Mouse (Mus musculus): ENCODE measurements around the gene Rere. TPM values are rescaled to one million over a fixed set of nuclear protein-coding genes. Genes with fewer than 3 reads are reported as not detected.

Gene Rere
- total and polyA plus RNA-seq, 3 experiments: 3.1 to 36.5 (median 8.7) TPM

- Histone ChIP-seq H3K4me3 (replicated peaks in 1 of 3; ENCODE audit: low read depth in 2 of 3, low read length in 2 of 3, poor library complexity in 1 of 3) (no peak overlapping the region), H3K9ac (ENCODE audit: insufficient read depth, low read depth) (no peak overlapping the region), H3K4me2 (ENCODE audit: insufficient read depth, low read depth, poor library complexity, severe bottlenecking) (no peak overlapping the region), H3K27me3 (replicated peaks) (no peaks in the 10 kb centered on the region), H3K9me3 (replicated peaks; ENCODE audit: low read length) (no peaks in the 10 kb centered on the region), H3K4me1 (ENCODE audit: control insufficient read depth in 1 of 2, insufficient read depth in 2 of 2) (peaks cover under 1 to 60% of the 10 kb centered on the region in 2 experiments; a peak in 3 of 4 replicates), H3K27ac (ENCODE audit: insufficient read depth, low read depth) (no peak overlapping the region), H3K79me2 (replicated peaks; ENCODE audit: control insufficient read depth, extremely low read depth, insufficient read depth, poor library complexity, severe bottlenecking) (peaks cover 12% of the 10 kb centered on the region), H3K36me3 (replicated peaks in 1 of 2; ENCODE audit: control insufficient read depth in 1 of 2, insufficient read depth in 1 of 2, low read length in 1 of 2) (peaks cover 0 to 10% of the 10 kb centered on the region in 2 experiments)
- in situ Hi-C loops (cut with MboI; ENCODE audit: low pct_ligation_motif_present, low pct_unique_long_range_greater_than_20kb, low sequenced_read_pairs) (no loop called here), dilution Hi-C loops (cut with MboI; ENCODE audit: extremely low pct_ligation_motif_present, extremely low pct_unique_long_range_greater_than_20kb, low sequenced_read_pairs) (no loop called here)
- no peak for DNase-seq (ENCODE audit: extremely low read depth)
- TF ChIP-seq SIN3A (IDR thresholded peaks at IDR 0.05; ENCODE audit: low read length): no peak
- TF ChIP-seq MAFK (IDR thresholded peaks at IDR 0.05; ENCODE audit: insufficient replicate concordance, low read length): no peak
- TF ChIP-seq USF2 (conservative IDR thresholded peaks at IDR 0.05; ENCODE audit: low read depth, low read length): no peak
- TF ChIP-seq E2F4 (IDR thresholded peaks at IDR 0.05; ENCODE audit: insufficient replicate concordance, low read depth, low read length): no peak
- no peak for TF ChIP-seq MAX (IDR thresholded peaks at IDR 0.05; ENCODE audit: low read length)
- no peak for TF ChIP-seq HCFC1 (IDR thresholded peaks at IDR 0.05; ENCODE audit: low read depth, low read length)
- no peak for TF ChIP-seq PAX5 (IDR thresholded peaks at IDR 0.05; ENCODE audit: low read length)
- no peak for TF ChIP-seq IRF4 (IDR thresholded peaks at IDR 0.05; ENCODE audit: low read depth, low read length)
- no peak for TF ChIP-seq ETS1 (conservative IDR thresholded peaks at IDR 0.05; ENCODE audit: low read depth, low read length)
- no peak for TF ChIP-seq MYC (IDR thresholded peaks at IDR 0.05; ENCODE audit: low read depth, low read length)
- TF ChIP-seq MAZ (IDR thresholded peaks at IDR 0.05; ENCODE audit: low read depth, low read length): no peak
- no peak for TF ChIP-seq JUN (IDR thresholded peaks at IDR 0.05; ENCODE audit: insufficient read depth, low read depth, low read length)
- no peak for TF ChIP-seq MEF2A (IDR thresholded peaks at IDR 0.05; ENCODE audit: borderline replicate concordance, low read depth, low read length)
- no peak for TF ChIP-seq SMC3 (IDR thresholded peaks at IDR 0.05; ENCODE audit: low read depth, low read length)
- no peak for TF ChIP-seq JUND (conservative IDR thresholded peaks at IDR 0.05; ENCODE audit: low read depth, low read length)
- TF ChIP-seq ZNF384 (IDR thresholded peaks at IDR 0.05; ENCODE audit: low read depth, low read length): no peak
- TF ChIP-seq POLR2AphosphoS2 (IDR thresholded peaks at IDR 0.05; ENCODE audit: low read depth, low read length): no peak
- TF ChIP-seq NRF1 (IDR thresholded peaks at IDR 0.05; ENCODE audit: low read depth, low read length): no peak
Measured at GRCm38 (mm10) chr4:150396826-150397620, 115.6 kb downstream of the Rere start.

GRCm38 (mm10) chr4:150399032-150399431 is 117.6 kb downstream of the Rere start:
- TF ChIP-seq MAFK (IDR thresholded peaks at IDR 0.05; ENCODE audit: insufficient replicate concordance, low read length): no peak
- TF ChIP-seq JUND (conservative IDR thresholded peaks at IDR 0.05; ENCODE audit: low read depth, low read length): no peak
- TF ChIP-seq HCFC1 (IDR thresholded peaks at IDR 0.05; ENCODE audit: low read depth, low read length): no peak
- TF ChIP-seq USF1 (IDR thresholded peaks at IDR 0.05; ENCODE audit: low read depth, low read length): no peak
- TF ChIP-seq MXI1 (IDR thresholded peaks at IDR 0.05; ENCODE audit: low read depth, low read length): no peak
- TF ChIP-seq RCOR1 (conservative IDR thresholded peaks at IDR 0.05; ENCODE audit: low read depth, low read length): no peak
- no peak for TF ChIP-seq MEF2A (IDR thresholded peaks at IDR 0.05; ENCODE audit: borderline replicate concordance, low read depth, low read length)
- no peak for TF ChIP-seq GABPA (IDR thresholded peaks at IDR 0.05; ENCODE audit: insufficient replicate concordance, low read depth, low read length)
- TF ChIP-seq MAX (IDR thresholded peaks at IDR 0.05; ENCODE audit: low read length): no peak
- no peak for TF ChIP-seq KAT2A (IDR thresholded peaks at IDR 0.05; ENCODE audit: insufficient replicate concordance, low read length)
- TF ChIP-seq ZKSCAN1 (IDR thresholded peaks at IDR 0.05; ENCODE audit: borderline replicate concordance, low read depth, low read length): no peak
- no peak for TF ChIP-seq ELF1 (IDR thresholded peaks at IDR 0.05; ENCODE audit: low read depth, low read length)
- no peak for TF ChIP-seq MAZ (IDR thresholded peaks at IDR 0.05; ENCODE audit: low read depth, low read length)
- no peak for TF ChIP-seq POLR2A (IDR thresholded peaks at IDR 0.05; ENCODE audit: low read depth, low read length)
- TF ChIP-seq UBTF (IDR thresholded peaks at IDR 0.05; ENCODE audit: low read depth, low read length): no peak
- Histone ChIP-seq H3K4me2 (ENCODE audit: insufficient read depth, low read depth, poor library complexity, severe bottlenecking) (no peak overlapping the region), H3K27ac (ENCODE audit: insufficient read depth, low read depth) (no peak overlapping the region), H3K36me3 (replicated peaks in 1 of 2; ENCODE audit: control insufficient read depth in 1 of 2, insufficient read depth in 1 of 2, low read length in 1 of 2) (peaks cover 0 to 11% of the 10 kb centered on the region in 2 experiments), H3K9ac (ENCODE audit: insufficient read depth, low read depth) (no peak overlapping the region), H3K4me1 (ENCODE audit: control insufficient read depth in 1 of 2, insufficient read depth in 2 of 2) (peaks cover 9 to 77% of the 10 kb centered on the region in 2 experiments), H3K4me3 (replicated peaks in 1 of 3; ENCODE audit: low read depth in 2 of 3, low read length in 2 of 3, poor library complexity in 1 of 3) (no peak overlapping the region), H3K27me3 (replicated peaks) (no peaks in the 10 kb centered on the region), H3K9me3 (replicated peaks; ENCODE audit: low read length) (no peaks in the 10 kb centered on the region), H3K79me2 (replicated peaks; ENCODE audit: control insufficient read depth, extremely low read depth, insufficient read depth, poor library complexity, severe bottlenecking) (peaks cover 18% of the 10 kb centered on the region)
- in situ Hi-C loops (cut with MboI; ENCODE audit: low pct_ligation_motif_present, low pct_unique_long_range_greater_than_20kb, low sequenced_read_pairs) (no loop called here), dilution Hi-C loops (cut with MboI; ENCODE audit: extremely low pct_ligation_motif_present, extremely low pct_unique_long_range_greater_than_20kb, low sequenced_read_pairs) (no loop called here)
- DNase-seq (ENCODE audit: extremely low read depth): no peak

All from CH12.LX (cell line).